Mouse (Mus musculus): ENCODE data around the gene Mat2a.
"Not testable (repeated sequence)": the region's sequence is repeated elsewhere in the genome, so short reads cannot be mapped to it uniquely, and the experiment has no call there.

Mat2a gene

DNA sequence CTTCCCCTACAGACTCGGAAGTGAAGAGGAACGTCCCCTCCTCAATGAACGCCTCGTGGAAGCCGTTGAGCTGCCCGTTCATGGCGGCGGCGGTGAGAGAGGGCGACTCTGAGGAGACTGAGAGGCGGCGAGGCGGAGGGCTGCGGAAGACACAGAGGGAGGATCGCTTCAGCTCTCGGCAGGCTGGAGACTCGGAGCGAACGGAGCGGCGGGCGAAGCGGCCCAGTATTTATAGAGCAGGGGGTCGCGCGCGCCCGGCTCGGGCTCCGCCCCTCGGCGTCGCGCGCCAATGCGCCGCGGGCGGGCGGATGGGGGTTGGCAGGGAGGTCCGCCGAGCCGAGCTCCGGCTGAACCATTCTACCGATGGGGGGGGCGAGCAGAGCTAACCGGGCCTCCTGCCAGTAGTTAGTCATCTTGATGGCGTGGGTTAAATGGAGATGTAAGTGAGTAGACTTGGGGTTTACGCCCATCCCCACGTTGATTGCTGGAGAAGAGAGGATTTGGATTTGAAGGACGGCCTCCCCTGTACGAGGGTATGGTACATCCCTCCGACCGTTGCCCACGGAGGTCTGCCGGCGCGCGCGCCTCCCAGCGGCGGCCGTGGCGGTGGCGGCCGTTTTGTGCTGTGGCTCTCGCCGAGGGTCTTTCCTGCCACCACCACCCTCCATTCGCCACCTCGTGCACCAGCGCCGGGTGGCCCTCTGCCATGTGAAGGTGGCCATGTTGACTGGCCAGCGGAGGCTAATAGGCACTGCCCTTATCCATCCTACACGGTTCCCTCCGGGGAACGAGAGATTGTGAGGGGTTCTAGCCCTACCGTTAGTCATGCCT lies at the start of gene Mat2a:
Gene Mat2a, minus strand, starts transcription at position 204 of the 831 bp plus-strand sequence.
- DNase-seq (ENCODE audit: low spot score), result peak; percentile 96

DNA sequence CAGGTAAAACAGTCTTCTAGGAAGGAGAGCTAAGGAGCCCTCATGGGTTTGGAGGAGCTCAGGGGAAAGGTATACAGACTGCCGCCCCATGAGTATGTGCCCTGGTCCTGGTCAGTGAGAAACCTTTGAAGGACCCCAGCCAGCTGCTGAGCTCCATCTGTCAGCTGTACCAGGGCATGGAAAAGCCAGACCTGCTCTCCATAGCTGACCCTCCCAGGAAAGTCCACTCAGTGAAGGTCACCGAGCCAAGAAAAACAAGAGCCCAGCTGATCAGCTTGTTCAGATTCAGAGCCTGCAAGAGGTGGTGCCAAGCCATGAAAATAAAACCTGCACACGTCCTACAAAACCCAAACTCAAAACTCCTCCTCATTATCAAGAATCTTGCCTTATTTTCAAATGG lies 49.5 kb upstream of the Mat2a start:
- DNase-seq (ENCODE audit: low spot score), result no peak

- no peak for DNase-seq (ENCODE audit: low spot score)
These were observed 47.9 kb upstream of the Mat2a start for GRCm38 (mm10) chr6:72487282-72487681.

DNA sequence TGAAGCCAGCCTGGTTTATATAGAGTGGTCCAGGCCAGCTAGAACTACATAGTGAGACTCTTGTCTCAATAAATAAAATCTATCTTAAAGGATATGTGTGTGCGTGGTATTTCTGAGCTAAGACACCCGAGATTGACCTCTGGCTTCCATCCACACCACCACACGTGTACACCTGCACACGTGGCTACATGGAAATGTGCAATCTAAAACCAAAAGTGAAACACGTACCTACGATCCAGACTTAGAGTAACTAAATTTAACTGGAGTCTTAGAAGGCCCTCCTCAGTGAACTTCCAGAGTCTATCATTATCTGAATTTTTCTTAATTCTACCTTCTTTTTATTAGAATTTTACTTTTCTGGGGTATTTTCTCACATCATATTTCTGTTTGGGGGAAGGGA lies 46.9 kb upstream of the Mat2a start:
- no peak for DNase-seq (ENCODE audit: low spot score)

DNA sequence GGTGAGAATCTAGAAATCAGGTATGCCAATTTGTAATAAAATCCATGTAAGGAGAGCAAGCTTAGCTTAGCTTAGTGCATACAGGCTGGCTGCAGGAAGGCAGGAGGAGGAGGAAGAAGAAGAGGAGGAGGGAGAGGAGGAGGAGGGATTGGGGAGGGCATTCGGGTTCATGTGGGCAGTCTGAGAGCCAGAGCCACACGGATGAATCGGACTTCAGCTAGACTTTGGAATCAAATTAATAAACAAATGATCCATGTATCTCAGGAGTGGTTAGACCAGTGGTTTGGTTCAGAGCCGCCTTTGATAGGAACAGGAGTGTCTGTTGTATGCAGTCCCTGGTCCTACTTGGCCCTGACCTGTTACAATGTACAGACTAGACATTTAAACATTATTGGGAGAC lies 45.5 kb upstream of the Mat2a start:
- no peak for DNase-seq (ENCODE audit: low spot score)

DNA sequence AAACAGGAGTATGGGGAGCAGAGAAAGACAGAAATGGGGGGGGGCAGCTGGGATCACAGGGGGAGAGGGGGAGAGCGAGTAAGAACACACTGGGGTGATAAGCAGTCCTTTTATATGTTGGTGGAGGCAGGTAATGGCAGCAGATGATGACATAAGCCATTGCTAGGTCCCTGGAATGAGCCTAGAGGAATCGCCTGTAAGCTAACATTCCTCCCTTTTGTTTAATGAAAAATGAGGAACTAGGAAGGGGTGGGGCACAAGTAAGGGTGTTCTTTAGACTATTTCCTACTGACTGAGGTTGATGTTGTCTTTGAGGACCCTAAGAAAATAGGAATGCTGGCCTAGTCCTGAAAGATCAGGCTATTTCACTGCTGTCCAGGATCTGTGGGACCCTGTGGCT lies 42.8 kb upstream of the Mat2a start:
- DNase-seq (ENCODE audit: low spot score), result no peak

DNA sequence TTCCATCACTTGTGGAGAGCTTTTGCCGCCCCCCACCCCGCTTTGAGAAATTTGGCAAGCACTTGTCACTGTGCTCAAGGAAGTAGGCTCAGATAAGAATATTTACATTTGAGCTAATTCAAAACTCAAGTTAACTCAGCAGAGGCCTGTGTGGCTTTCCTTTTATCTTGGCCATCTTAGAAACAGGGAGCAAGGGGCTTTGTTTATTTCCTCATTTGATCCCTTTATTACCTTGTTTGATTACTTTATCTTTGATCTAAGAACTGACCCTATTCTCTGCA lies 41.0 kb upstream of the Mat2a start:
- no peak for DNase-seq (ENCODE audit: low spot score)

DNA sequence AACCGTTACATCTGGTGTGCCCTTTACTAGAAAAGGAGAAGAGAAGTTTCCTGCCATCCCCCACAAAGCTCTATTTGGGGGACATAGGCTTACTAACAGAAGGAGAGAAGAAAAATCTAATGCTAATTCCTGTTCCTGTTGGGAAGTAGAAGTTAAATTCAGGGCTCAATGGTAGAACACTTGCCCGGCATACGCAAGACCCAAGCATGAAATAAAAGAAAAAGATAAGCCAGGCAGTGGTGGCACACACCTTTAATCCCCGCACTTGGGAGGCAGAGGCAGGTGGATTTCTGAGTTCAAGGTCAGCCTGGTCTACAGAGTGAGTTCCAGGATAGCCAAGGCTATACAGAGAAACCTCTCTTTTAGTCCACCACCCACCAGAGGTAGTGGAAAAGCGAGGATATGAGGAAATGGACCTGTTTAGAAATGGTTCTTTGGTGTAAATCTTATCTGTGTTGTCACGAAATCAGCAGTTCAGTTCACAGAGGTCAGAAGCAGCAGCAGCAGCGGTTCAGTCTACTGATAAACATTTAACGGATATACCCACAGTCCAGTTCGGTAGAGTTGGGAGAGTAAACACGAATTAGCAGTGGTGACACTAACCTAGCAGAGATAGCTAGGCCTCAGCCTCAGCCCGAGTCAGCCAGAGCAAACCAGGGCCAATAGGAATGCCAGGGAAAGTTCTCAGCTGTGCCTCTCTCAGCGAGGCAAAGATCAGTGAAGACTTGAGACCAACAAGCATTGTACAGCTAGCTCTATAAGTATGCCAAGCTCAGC lies 40.5 kb upstream of the Mat2a start:
- no peak for DNase-seq (ENCODE audit: low spot score)

DNA sequence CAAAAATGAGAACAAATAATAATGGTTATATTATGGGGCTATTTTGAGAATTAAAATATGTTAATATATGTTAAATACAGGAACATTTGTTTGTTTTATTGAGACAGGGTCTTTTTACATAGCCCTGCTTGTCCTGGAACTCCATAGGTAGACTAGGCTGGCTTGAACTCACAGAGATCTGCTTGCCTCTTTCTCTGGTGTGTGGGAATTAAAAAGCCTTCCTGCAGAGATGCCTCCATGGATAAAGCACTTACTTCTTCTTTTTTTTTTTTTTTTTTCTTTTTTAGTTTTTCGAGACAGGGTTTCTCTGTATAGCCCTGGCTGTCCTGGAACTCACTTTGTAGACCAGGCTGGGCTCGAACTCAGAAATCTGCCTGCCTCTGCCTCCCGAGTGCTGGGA lies 39.3 kb upstream of the Mat2a start:
- not testable (repeated sequence) for DNase-seq (ENCODE audit: low spot score)

DNA sequence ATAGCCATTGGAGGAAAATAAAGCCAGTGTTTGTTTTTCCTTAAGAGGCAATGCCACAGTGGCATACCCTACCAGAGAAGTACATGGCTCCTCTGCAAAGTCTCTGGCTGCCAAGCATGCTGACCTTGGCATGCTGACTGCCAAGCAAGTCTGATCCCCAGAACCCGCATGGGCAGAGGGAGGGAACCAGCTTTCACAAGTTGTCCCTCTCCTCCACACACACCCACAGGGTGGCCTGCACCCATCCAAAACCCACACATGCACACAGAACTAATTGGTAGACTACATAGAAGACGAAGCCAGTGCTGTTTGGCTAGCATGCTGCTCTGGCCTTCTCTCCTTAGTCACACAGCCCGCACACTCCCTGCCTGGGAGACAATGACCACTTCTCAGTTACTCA lies 38.3 kb upstream of the Mat2a start:
- peak; percentile 69 for DNase-seq (ENCODE audit: low spot score)

- no peak for DNase-seq (ENCODE audit: low spot score)
These were observed 37.5 kb upstream of the Mat2a start for GRCm38 (mm10) chr6:72476836-72477235.

GRCm38 (mm10) chr6:72475221-72475985 lies 36.0 kb upstream of the Mat2a start:
- DNase-seq (ENCODE audit: low spot score), result no peak

DNA sequence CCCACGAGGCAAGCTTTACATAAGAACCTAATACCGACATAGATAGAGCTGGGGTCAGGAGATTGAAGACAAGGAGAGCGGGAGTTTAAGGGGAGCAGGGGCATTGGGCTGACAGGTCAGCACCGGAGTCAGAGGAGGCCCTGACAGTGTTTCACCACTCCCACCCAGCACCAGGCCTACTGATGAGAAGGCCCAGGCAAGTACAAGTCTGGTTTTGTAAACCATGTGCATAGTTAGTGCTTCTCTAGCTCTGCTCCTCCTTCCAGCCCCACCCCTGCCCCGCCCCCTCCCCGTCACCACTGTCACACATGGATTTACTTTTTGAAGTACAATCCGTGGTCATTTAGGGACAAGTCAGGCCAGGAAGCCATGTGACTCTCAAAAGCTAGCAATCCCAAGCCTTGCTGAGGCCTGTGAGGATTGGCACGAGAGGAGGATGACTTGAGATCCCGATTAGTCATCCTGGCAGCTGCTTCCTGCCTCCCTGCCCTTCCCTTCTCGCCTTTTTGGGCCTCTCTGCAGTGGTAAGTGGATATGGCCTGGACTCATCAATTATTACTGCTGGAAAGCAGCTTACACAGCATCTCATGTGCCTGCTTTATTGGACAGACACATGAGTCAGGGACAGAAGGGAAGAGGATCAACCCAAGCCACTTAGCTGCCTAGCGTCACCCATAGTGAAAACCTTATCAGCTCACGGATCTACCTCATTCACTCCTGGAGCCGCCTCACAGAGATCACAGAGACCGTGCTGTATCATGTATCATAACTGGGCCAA lies 34.1 kb upstream of the Mat2a start:
- no peak for DNase-seq (ENCODE audit: low spot score)

- DNase-seq (ENCODE audit: low spot score), result no peak
These were observed 26.8 kb upstream of the Mat2a start for GRCm38 (mm10) chr6:72466171-72466570.

GRCm38 (mm10) chr6:72465361-72466157 lies 26.2 kb upstream of the Mat2a start:
- no peak for DNase-seq (ENCODE audit: low spot score)

DNA sequence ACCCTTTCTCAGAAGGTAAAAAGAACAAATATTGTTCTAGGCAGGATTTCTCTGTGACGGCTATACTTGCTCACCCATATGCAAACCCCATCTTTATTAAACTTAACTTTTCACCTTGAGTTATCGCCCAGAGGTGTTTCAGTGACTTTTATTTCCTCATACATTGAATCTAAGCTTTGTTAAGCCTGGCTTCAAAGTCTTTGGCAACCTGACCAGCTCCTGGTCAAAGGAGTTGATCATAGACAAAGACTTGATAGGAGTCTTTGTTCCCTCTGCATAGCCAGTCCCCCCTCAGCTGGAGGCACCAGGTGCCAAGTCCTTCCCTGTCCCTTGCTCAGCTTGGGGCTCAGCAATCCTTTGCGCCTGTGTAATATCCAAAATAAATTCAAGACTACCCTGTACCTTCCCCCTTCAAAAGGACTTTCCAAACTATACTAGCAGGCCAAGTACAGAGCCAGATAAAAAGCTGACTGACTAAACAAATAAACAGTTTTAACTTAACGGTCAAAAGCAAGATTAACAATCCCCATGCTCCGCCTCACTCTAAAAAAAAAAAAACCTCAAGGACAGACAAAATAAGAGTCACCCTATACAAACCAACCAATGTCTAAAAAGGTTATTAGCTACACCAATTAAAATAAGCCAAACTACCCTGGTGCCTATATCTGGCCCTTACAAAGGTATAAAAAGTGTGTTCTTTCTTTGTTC lies 23.3 kb upstream of the Mat2a start:
- peak; percentile 43 for DNase-seq (ENCODE audit: low spot score)

DNA sequence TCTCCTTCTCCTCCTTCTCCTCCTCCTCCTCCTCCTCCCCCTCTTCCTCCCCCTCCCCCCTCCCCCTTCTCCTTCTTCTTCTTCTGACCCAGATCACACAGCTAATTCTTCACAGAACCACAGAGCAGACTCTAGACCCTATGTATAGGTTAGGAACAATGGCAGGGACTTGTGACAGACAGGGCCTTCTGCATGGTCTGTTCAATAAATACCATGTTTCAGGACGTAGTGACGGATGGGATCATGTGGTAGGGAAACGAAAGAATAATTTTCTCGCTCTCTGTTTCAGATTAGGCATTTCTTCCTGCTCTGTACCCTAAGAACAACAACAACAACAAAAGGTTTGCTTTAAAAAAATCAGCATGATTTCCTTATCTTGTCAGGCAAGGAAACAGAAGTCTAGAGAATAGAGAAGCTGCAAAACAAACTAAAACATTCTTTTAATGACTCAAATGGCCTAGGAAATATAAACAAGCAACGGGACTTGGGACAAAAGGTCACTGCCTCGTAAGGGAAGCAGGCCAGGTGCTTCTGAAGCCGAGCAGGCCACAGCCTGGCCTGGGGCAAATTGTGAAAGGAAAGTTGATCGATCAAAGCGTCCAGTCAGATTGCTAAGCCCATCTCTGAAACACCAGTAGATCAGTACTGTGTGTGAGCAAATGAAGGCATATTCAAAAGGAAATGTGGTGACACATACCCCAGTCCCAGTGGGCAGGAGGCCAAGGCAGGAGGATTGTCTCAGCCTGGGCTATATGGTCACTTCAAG lies 20.9 kb upstream of the Mat2a start:
- peak; percentile 50 for DNase-seq (ENCODE audit: low spot score)

DNA sequence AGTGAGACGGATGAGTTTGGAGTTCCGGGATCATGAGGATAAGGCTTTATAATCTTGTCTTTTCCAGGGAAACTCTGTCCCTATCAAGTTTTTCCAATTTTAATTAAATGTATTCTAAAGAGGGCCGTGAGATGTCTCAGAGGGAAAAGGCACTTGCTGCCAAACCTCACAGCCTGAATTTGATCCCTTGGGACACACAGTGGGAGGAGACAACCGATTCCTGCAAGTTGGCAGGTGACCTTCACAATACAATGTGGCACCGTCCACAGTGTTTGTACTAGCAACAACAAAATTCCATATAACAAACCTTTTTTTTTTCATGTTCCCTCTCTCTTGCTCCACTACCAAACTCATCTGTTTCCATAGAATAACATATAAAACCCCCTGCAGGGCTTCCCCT lies 19.6 kb upstream of the Mat2a start:
- no peak for DNase-seq (ENCODE audit: low spot score)

DNA sequence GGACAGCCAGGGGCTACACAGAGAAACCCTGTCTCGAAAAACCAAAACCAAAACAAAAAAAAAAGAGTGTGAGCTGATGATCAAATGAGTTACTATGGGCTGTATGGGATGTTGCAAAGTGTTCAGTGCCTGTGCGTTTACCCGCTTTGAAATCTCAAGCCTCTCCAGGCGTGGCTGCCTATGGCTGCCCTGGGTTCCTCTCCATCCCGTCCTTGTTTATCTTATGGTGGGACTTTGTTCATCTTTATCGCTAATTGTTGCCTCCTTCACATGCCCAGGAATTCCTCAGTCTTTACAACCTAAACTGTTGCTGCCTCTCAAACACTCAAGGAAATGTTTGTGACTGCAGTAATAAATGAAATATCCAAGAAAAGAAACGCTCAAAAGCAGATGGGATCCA lies 19.1 kb upstream of the Mat2a start:
- no peak for DNase-seq (ENCODE audit: low spot score)

DNA sequence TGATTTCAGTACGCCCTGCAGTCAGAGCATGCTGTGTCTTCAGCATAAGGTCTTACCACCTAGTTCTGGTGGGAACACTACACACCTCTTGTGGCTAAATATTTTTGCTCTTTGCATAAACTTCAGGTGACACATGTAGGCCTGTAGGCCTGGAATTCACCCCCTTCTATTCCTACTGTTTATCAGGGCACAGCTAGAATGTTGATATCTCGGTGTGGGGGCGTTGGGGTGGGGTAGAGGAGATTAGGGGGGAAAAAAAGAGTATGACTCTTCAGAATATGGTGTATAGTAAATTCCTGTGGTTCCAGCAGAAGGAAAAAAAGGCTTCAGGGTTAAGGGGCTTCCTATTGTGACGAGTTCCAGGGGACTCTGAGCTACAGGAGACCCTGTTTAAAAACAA lies 17.2 kb upstream of the Mat2a start:
- no peak for DNase-seq (ENCODE audit: low spot score)

Data from testis, postnatal 10 days (tissue).